ENCODE assay signal across 12 mouse cellular contexts in the genomic region with DNA sequence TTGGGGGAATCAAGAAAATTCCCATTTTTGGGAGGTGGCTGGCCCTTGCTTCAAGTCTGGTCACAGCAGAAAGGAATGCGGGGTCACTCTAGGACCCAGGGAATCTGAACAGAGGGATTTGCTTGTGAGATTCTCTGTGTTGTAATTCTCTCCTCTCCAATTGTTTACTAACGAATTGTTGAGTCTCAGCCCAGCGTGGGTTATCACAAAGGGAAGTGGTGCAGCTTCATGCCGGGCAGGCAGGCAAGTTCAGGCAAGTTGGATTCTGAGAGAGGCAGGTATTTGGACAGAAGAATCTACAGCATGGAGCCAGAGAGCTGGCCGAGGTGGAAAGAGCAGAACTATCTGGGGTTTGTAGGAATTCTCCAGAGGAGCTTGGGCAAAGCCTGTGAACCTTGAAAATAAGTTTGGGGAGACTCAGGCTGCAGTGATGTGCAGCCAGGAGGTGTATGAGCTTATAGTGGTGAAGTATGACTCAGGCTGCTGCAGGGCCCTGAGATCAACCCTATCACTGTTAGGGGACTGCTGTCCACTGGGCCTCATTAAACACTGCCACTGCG. TPM values are rescaled to one million over a fixed set of nuclear protein-coding genes. Genes with fewer than 3 reads are reported as not detected.
A peak's percentile ranks its signal among the peaks of the same experiment; 100 is the strongest.
DNase-seq lines count a peak whose midpoint lies in the region; ATAC-seq and TF ChIP-seq lines count a peak whose summit lies in the region.
"Had no signal": no experiment of that assay in that cellular context is flagged by ENCODE, and none has a peak within 500 bp of the region (broad histone marks: within the 10 kb centered on the region; RNA-seq: fewer than 3 reads in every experiment).

No protein-coding gene starts in this region.

- H3K9ac ChIP-seq in heart, embryonic 16.5 days (ENCODE audit: low read length) = no peak overlapping the region
- H3K9ac ChIP-seq in ES-Bruce4 (ENCODE audit: low read depth, poor library complexity, severe bottlenecking) = no peak overlapping the region
- H3K9ac ChIP-seq in limb, embryonic 15.5 days = no peak overlapping the region
- H3K9ac ChIP-seq: kidney, embryonic 15.5 days; midbrain, embryonic 12.5 days had no signal

- WGBS in heart, embryonic 16.5 days = 43% methylated on average over 6 of the region's 6 CpGs
- 46% methylated on average over 6 of the region's 6 CpGs for WGBS in limb, embryonic 15.5 days

- H3K36me3 ChIP-seq in heart, embryonic 16.5 days (ENCODE audit: control insufficient read depth, insufficient read depth) = no peaks in the 10 kb centered on the region
- no peaks in the 10 kb centered on the region for H3K36me3 ChIP-seq in ES-Bruce4 (ENCODE audit: control insufficient read depth, insufficient read depth, low read length, poor library complexity, severe bottlenecking)
- no peaks in the 10 kb centered on the region for H3K36me3 ChIP-seq in limb, embryonic 15.5 days
- H3K36me3 ChIP-seq: kidney, embryonic 15.5 days; midbrain, embryonic 12.5 days had no signal

- TF ChIP-seq CTCF in ES-Bruce4 (IDR thresholded peaks at IDR 0.05; ENCODE audit: low read depth, low read length) = no peak

- no peaks in the 10 kb centered on the region for H3K9me3 ChIP-seq in heart, embryonic 16.5 days (replicated peaks; ENCODE audit: control insufficient read depth, low read length)
- no peaks in the 10 kb centered on the region for H3K9me3 ChIP-seq in ES-Bruce4 (replicated peaks; ENCODE audit: control insufficient read depth, insufficient read depth, low read length, poor library complexity, severe bottlenecking)
- H3K9me3 ChIP-seq in limb, embryonic 15.5 days = no peaks in the 10 kb centered on the region
- H3K9me3 ChIP-seq: kidney, embryonic 15.5 days; midbrain, embryonic 12.5 days had no signal

- no peak for ATAC-seq in heart, embryonic 16.5 days (replicated peaks; ENCODE audit: extremely low read depth, insufficient read depth, low FRiP score)
- ATAC-seq in limb, embryonic 15.5 days (ENCODE audit: insufficient number of reproducible peaks, low FRiP score, low TSS enrichment, low read depth) = no peak
- ATAC-seq: hindbrain, postnatal 0 days had no signal

- no peak overlapping the region for H3K4me2 ChIP-seq in heart, embryonic 16.5 days (ENCODE audit: low read depth, low read length)
- no peak overlapping the region for H3K4me2 ChIP-seq in limb, embryonic 15.5 days
- H3K4me2 ChIP-seq: kidney, embryonic 15.5 days; midbrain, embryonic 12.5 days had no signal

- no peak for TF ChIP-seq EP300 in ES-Bruce4 (IDR thresholded peaks at IDR 0.05; ENCODE audit: insufficient read depth, low read depth, low read length)

- DNase-seq in heart, postnatal 4 days = no peak
- DNase-seq in neural tube, embryonic 10.5 days (ENCODE audit: extremely low spot score, low spot score) = no peak
- no peak for DNase-seq in thymus, postnatal 36 days
- DNase-seq: adrenal gland, adult 8-10 months; cerebellum, postnatal 36 days had no signal

- peak overlapping the region; percentile 18 for H3K27ac ChIP-seq in heart, embryonic 16.5 days (ENCODE audit: low read length)
- peak overlapping the region; percentile 17 for H3K27ac ChIP-seq in ES-Bruce4 (ENCODE audit: insufficient read depth, low read length)
- peak overlapping the region; percentile 19 for H3K27ac ChIP-seq in brown adipose tissue, adult 24 weeks (replicated peaks; ENCODE audit: low read depth, low read length)
- 0 out of 2 replicates have a peak overlapping the region, but pooled peaks have one; percentile 4 for H3K27ac ChIP-seq in limb, embryonic 15.5 days
- H3K27ac ChIP-seq: hindbrain, postnatal 0 days; kidney, embryonic 15.5 days; midbrain, embryonic 12.5 days had no signal

- TF ChIP-seq POLR2A in ES-Bruce4 (IDR thresholded peaks at IDR 0.05; ENCODE audit: insufficient read depth, low read length) = no peak

- no peak overlapping the region for H3K4me3 ChIP-seq in heart, embryonic 16.5 days (ENCODE audit: low read length)
- H3K4me3 ChIP-seq in ES-Bruce4 (ENCODE audit: low read depth, low read length) = no peak overlapping the region
- no peak overlapping the region for H3K4me3 ChIP-seq in brown adipose tissue, adult 24 weeks (ENCODE audit: insufficient read depth, low read depth, low read length)
- no peak overlapping the region for H3K4me3 ChIP-seq in limb, embryonic 15.5 days
- H3K4me3 ChIP-seq: kidney, embryonic 15.5 days; midbrain, embryonic 12.5 days had no signal

- H3K4me1 ChIP-seq in heart, embryonic 16.5 days (ENCODE audit: control insufficient read depth, insufficient read depth, low read length) = peaks cover 16% of the 10 kb centered on the region
- no peaks in the 10 kb centered on the region for H3K4me1 ChIP-seq in ES-Bruce4 (ENCODE audit: control insufficient read depth, insufficient read depth, low read length)
- peaks cover 24% of the 10 kb centered on the region for H3K4me1 ChIP-seq in brown adipose tissue, adult 24 weeks (ENCODE audit: control insufficient read depth, insufficient read depth, insufficient read length, low read length)
- H3K4me1 ChIP-seq in limb, embryonic 15.5 days = peaks cover 5% of the 10 kb centered on the region; the same call in 1 of the 2 replicates

- no peaks in the 10 kb centered on the region for H3K27me3 ChIP-seq in heart, embryonic 16.5 days (ENCODE audit: control insufficient read depth, insufficient read depth, low read length)
- no peaks in the 10 kb centered on the region for H3K27me3 ChIP-seq in ES-Bruce4 (ENCODE audit: control insufficient read depth, insufficient read depth, low read length, poor library complexity, severe bottlenecking)
- no peaks in the 10 kb centered on the region for H3K27me3 ChIP-seq in limb, embryonic 15.5 days
- H3K27me3 ChIP-seq: kidney, embryonic 15.5 days; midbrain, embryonic 12.5 days had no signal

RNA-seq across cellular contexts. Expression of a gene that starts 43.7 kb away (rescaled TPM):
- polyA plus RNA-seq in heart, embryonic 16.5 days (2015; fragmentation: Nextera tagmentation; extraction: Ambion mirVana) = 22.6 and 25.8 TPM in 2 replicates
- 10 to 100 TPM; 17.1 to 18.2 TPM for total RNA-seq in heart, postnatal 4 days (2021)
- polyA plus RNA-seq in ES-Bruce4 (2011; ENCODE audit: insufficient read depth, insufficient read length, low read depth, missing spikeins) = 1.9 and 2.4 TPM in 2 replicates
- polyA plus RNA-seq in brown adipose tissue, adult 24 weeks (2012; ENCODE audit: insufficient read depth, insufficient read length, missing spikeins) = 2.2 and 3.5 TPM in 2 replicates
- polyA plus RNA-seq in limb, embryonic 15.5 days (2015; fragmentation: Nextera tagmentation; extraction: Ambion mirVana) = 7.3 and 7.7 TPM in 2 replicates

RNA-seq across cellular contexts. Expression of a gene that starts 56.5 kb away (rescaled TPM):
- 30.8 and 35.0 TPM in 2 replicates for polyA plus RNA-seq in heart, embryonic 16.5 days (2015; fragmentation: Nextera tagmentation; extraction: Ambion mirVana)
- total RNA-seq in heart, postnatal 4 days (2021) = 10 to 100 TPM; 68.4 to 70.1 TPM
- 60.2 and 65.5 TPM in 2 replicates for polyA plus RNA-seq in ES-Bruce4 (2011; ENCODE audit: insufficient read depth, insufficient read length, low read depth, missing spikeins)
- 10.1 and 16.6 TPM in 2 replicates for polyA plus RNA-seq in brown adipose tissue, adult 24 weeks (2012; ENCODE audit: insufficient read depth, insufficient read length, missing spikeins)
- polyA plus RNA-seq in limb, embryonic 15.5 days (2015; fragmentation: Nextera tagmentation; extraction: Ambion mirVana) = 26.2 and 29.2 TPM in 2 replicates
